Mouse (Mus musculus) embryonic facial prominence, embryonic 11.5 days (tissue): ENCODE measurements around the gene Gse1. TPM values are rescaled to one million over a fixed set of nuclear protein-coding genes. Genes with fewer than 3 reads are reported as not detected.

ENCODE experiments used
- ATAC-seq: fragments of 200-750 bp; cut with Nextera tagmentation; replicated peaks from 2 replicates; pipeline ENCODE4 v1.8.0; 2017; ENCODE audit warnings: low read depth; ENCODE audit not compliant: insufficient number of reproducible peaks, low FRiP score, low TSS enrichment
- DNase-seq: peaks from one replicate; pipeline ENCODE4 v3.0.0-alpha.2; 2015; ENCODE audit warnings: low spot score
- H3K27ac ChIP-seq: fragments of 300-500 bp; sonication (generic); replicated peaks from 2 replicates; pipeline ENCODE4 v1.5.1; 2014; ENCODE audit warnings: mild to moderate bottlenecking, low read depth, low read length, control low read depth
- H3K27me3 ChIP-seq: fragments of 300-500 bp; sonication (generic); 2 replicates; pipeline ENCODE4 v1.6.1; 2014; ENCODE audit warnings: mild to moderate bottlenecking, low read length, moderate library complexity, mixed read lengths; ENCODE audit not compliant: control insufficient read depth, insufficient read depth
- H3K36me3 ChIP-seq: fragments of 300-500 bp; sonication (generic); replicated peaks from 2 replicates; pipeline ENCODE4 v1.6.1; 2014; ENCODE audit warnings: low read depth, mild to moderate bottlenecking, low read length, moderate library complexity, mixed read lengths; ENCODE audit not compliant: control insufficient read depth, insufficient read depth
- H3K4me1 ChIP-seq: fragments of 300-500 bp; sonication (generic); 2 replicates; pipeline ENCODE4 v1.6.1; 2014; ENCODE audit warnings: low read length, mixed read lengths; ENCODE audit not compliant: control insufficient read depth, insufficient read depth
- H3K4me2 ChIP-seq: fragments of 300-500 bp; sonication (generic); 2 replicates; pipeline ENCODE4 v1.6.1; 2014; ENCODE audit warnings: low read depth, mild to moderate bottlenecking, control low read depth, low read length, moderate library complexity
- H3K4me3 ChIP-seq: fragments of 300-500 bp; sonication (generic); 2 replicates; pipeline ENCODE4 v1.5.1; 2014; ENCODE audit warnings: low read depth, low read length, control low read depth
- H3K9ac ChIP-seq: fragments of 300-500 bp; sonication (generic); replicated peaks from 2 replicates; pipeline ENCODE4 v1.6.1; 2014; ENCODE audit warnings: mild to moderate bottlenecking, control low read depth, low read length
- H3K9me3 ChIP-seq: fragments of 300-500 bp; sonication (generic); replicated peaks from 2 replicates; pipeline ENCODE4 v1.6.1; 2016; ENCODE audit warnings: mild to moderate bottlenecking, low read length, inconsistent platforms, mixed read lengths; ENCODE audit not compliant: control insufficient read depth
- WGBS: fragments of 180-500 bp; shearing (Covaris S2); extraction: QIAGEN DNeasy Blood & Tissue Kit; methylation state at CpG from one replicate; pipeline ENCODE4 v1.1.7; 2014; 5-methylcytosine and 5-hydroxymethylcytosine counted together
- polyA plus RNA-seq: library from polyadenylated mRNA; unstranded; fragments of >200 nt; fragmentation: Nextera tagmentation; extraction: Ambion mirVana; gene quantifications from 2 replicates; pipeline ENCODE4 v1.2.1, GENCODE M21; 2014

Gse1 gene
- polyA plus RNA-seq, 1 experiment from 2014 or later: 8.1 TPM

- peak overlapping the region; percentile 36; the same call in 1 of the 2 replicates for H3K9ac ChIP-seq
- no peaks in the 10 kb centered on the region for H3K36me3 ChIP-seq
- no peak overlapping the region for H3K4me2 ChIP-seq
- no peak for DNase-seq
- no peak for ATAC-seq
- WGBS: 59% methylated on average over 8 of the region's 8 CpGs
- H3K4me1 ChIP-seq: peaks cover 64% of the 10 kb centered on the region
- H3K27ac ChIP-seq: no peak overlapping the region; the same call in 1 of the 2 replicates
- no peaks in the 10 kb centered on the region for H3K9me3 ChIP-seq
- H3K27me3 ChIP-seq: no peaks in the 10 kb centered on the region; the same call in 1 of the 2 replicates
- no peak overlapping the region for H3K4me3 ChIP-seq
Measured at GRCm38 (mm10) chr8:120292316-120293107, 64.3 kb downstream of the Gse1 start.

- ATAC-seq: 0 out of 2 replicates have a peak, but pooled peaks have one; percentile 11
- Histone ChIP-seq H3K4me1 (peaks cover 59% of the 10 kb centered on the region), H3K9me3 (no peaks in the 10 kb centered on the region), H3K9ac (peak overlapping the region; percentile 36; the same call in 1 of the 2 replicates), H3K27me3 (no peaks in the 10 kb centered on the region; the same call in 1 of the 2 replicates), H3K27ac (peak overlapping the region; percentile 47), H3K4me2 (no peak overlapping the region), H3K36me3 (no peaks in the 10 kb centered on the region), H3K4me3 (no peak overlapping the region)
- DNase-seq: peak; percentile 38
- WGBS: 22% methylated on average over 18 of the region's 18 CpGs
Measured at GRCm38 (mm10) chr8:120293421-120294357, 65.4 kb downstream of the Gse1 start.

GRCm38 (mm10) chr8:120294982-120295870, 67.0 kb downstream of the Gse1 start:
- DNase-seq: peak; percentile 69
- Histone ChIP-seq H3K9ac (peak overlapping the region; percentile 37), H3K27ac (peak overlapping the region; percentile 78), H3K36me3 (no peaks in the 10 kb centered on the region), H3K27me3 (no peaks in the 10 kb centered on the region), H3K4me1 (peaks cover 50% of the 10 kb centered on the region), H3K9me3 (no peaks in the 10 kb centered on the region), H3K4me3 (no peak overlapping the region), H3K4me2 (peak overlapping the region; percentile 32; the same call in 1 of the 2 replicates)
- 17% methylated on average over 15 of the region's 17 CpGs for WGBS
- ATAC-seq: no peak; the same call in 1 of the 2 replicates

- Histone ChIP-seq H3K36me3 (no peaks in the 10 kb centered on the region), H3K9ac (no peak overlapping the region), H3K27ac (peak overlapping the region; percentile 9; the same call in 1 of the 2 replicates), H3K27me3 (no peaks in the 10 kb centered on the region), H3K9me3 (no peaks in the 10 kb centered on the region), H3K4me3 (no peak overlapping the region), H3K4me2 (no peak overlapping the region), H3K4me1 (peaks cover 45% of the 10 kb centered on the region)
- 27% methylated on average over 5 of the region's 5 CpGs for WGBS
- DNase-seq (no peak), ATAC-seq (no peak)
Measured at GRCm38 (mm10) chr8:120297000-120297399, 68.7 kb downstream of the Gse1 start.

GRCm38 (mm10) chr8:120298601-120299532, 70.6 kb downstream of the Gse1 start:
- H3K36me3 ChIP-seq: no peaks in the 10 kb centered on the region
- WGBS: 28% methylated on average over 22 of the region's 22 CpGs
- H3K27ac ChIP-seq: peak overlapping the region; percentile 87
- peaks cover 32% of the 10 kb centered on the region for H3K4me1 ChIP-seq
- peak; percentile 93 for DNase-seq
- H3K4me3 ChIP-seq: no peak overlapping the region
- no peaks in the 10 kb centered on the region for H3K9me3 ChIP-seq
- H3K9ac ChIP-seq: peak overlapping the region; percentile 10; the same call in 1 of the 2 replicates
- ATAC-seq: peak; percentile 79
- peak overlapping the region; percentile 21 for H3K4me2 ChIP-seq
- no peaks in the 10 kb centered on the region for H3K27me3 ChIP-seq

DNA sequence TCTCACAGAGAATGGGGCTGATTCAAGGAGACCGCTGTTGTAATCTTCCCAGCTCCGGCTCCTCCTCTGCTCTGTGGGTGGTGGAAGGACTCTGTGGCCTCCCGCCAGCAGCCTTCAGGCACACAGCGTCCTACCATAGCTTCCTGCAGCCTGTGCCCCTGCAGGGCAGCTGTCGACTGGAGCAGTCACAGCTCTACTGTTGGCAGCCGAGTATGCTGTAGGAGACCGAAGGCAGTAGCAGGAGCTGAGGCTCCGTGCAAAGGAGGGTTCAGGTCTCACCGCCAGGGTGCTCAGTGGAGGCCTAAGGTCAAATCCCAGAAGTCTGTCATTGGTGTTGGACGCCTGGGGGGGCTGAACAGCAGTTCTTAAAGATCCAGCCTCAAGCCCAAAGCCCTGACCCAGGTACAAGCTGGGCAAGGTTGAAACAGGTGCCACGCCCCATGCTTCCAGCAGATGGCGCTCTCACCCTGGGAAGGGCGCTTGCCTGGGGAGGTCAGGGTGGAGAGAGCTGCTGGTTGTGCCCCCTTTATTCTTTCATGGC, 72.4 kb downstream of the Gse1 start:
- no peaks in the 10 kb centered on the region for H3K27me3 ChIP-seq
- no peaks in the 10 kb centered on the region for H3K36me3 ChIP-seq
- ATAC-seq: no peak
- 7% methylated on average over 13 of the region's 13 CpGs for WGBS
- H3K27ac ChIP-seq: no peak overlapping the region
- H3K9me3 ChIP-seq: no peaks in the 10 kb centered on the region
- H3K4me3 ChIP-seq: no peak overlapping the region
- DNase-seq: peak; percentile 79
- H3K4me2 ChIP-seq: peak overlapping the region; percentile 11; the same call in 1 of the 2 replicates
- 0 out of 2 replicates have a peak overlapping the region, but pooled peaks have one; percentile 43 for H3K9ac ChIP-seq
- peaks cover 22% of the 10 kb centered on the region for H3K4me1 ChIP-seq
